Mouse (Mus musculus) myocyte (in vitro differentiated cells): ENCODE measurements around the gene Igf1r.

Experiments used
- CEBPB ChIP-seq: IDR thresholded peaks from 2 replicates; pipeline ENCODE4 v1.6.1; 2011; ENCODE audit warnings: mild to moderate bottlenecking, moderate library complexity; ENCODE audit not compliant: poor library complexity, insufficient read depth, severe bottlenecking
- MAX ChIP-seq: IDR thresholded peaks from one replicate; pipeline ENCODE4 v1.6.1; 2011; ENCODE audit warnings: low read depth, mild to moderate bottlenecking, control low read depth
- MYOD1 ChIP-seq, 3 experiments: IDR thresholded peaks; one replicate each; pipeline ENCODE4 v1.6.1; 2011; ENCODE audit warnings: control low read depth in 2 of 3, low read depth in 2 of 3, mild to moderate bottlenecking in 2 of 3, moderate library complexity in 1 of 3; ENCODE audit not compliant: insufficient read length in 2 of 3, control insufficient read depth in 1 of 3
- MYOG ChIP-seq, 3 experiments: IDR thresholded peaks; one replicate each; pipeline ENCODE4 v1.6.1; 2011; ENCODE audit warnings: control low read depth in 2 of 3, low read depth in 2 of 3, mild to moderate bottlenecking in 2 of 3; ENCODE audit not compliant: insufficient read length in 2 of 3, control insufficient read depth in 1 of 3, insufficient read depth in 1 of 3
- POLR2A ChIP-seq: IDR thresholded peaks from one replicate; pipeline ENCODE4 v1.6.1; 2011; ENCODE audit warnings: low read depth, mild to moderate bottlenecking, control low read depth, moderate library complexity; ENCODE audit not compliant: insufficient read length
- POLR2AphosphoS2 ChIP-seq: IDR thresholded peaks from one replicate; pipeline ENCODE4 v1.6.1; 2011; ENCODE audit warnings: low read depth, control low read depth; ENCODE audit not compliant: insufficient read length
- TCF12 ChIP-seq: IDR thresholded peaks from one replicate; pipeline ENCODE4 v1.6.1; 2011; ENCODE audit warnings: mild to moderate bottlenecking, control low read depth; ENCODE audit not compliant: poor library complexity, insufficient read depth, severe bottlenecking
- TCF3 ChIP-seq: IDR thresholded peaks from one replicate; pipeline ENCODE4 v1.6.1; 2011; ENCODE audit warnings: low read depth, control low read depth; ENCODE audit not compliant: insufficient read length
- USF1 ChIP-seq: IDR thresholded peaks from one replicate; pipeline ENCODE4 v1.6.1; 2011; ENCODE audit warnings: low read depth, mild to moderate bottlenecking, control low read depth, moderate library complexity

- TF ChIP-seq MYOD1 (IDR thresholded peaks at IDR 0.05; ENCODE audit: control insufficient read depth in 1 of 3, insufficient read length in 2 of 3, low read depth in 2 of 3) = no peak
- TF ChIP-seq POLR2AphosphoS2 = no peak
- TF ChIP-seq POLR2A = no peak
- no peak for TF ChIP-seq MYOG (IDR thresholded peaks at IDR 0.05; ENCODE audit: control insufficient read depth in 1 of 3, insufficient read depth in 1 of 3, insufficient read length in 2 of 3, low read depth in 2 of 3)
- TF ChIP-seq TCF12 = no peak
- TF ChIP-seq MAX = no peak
- TF ChIP-seq USF1 = no peak
- no peak for TF ChIP-seq TCF3
- TF ChIP-seq CEBPB = no peak
These were observed 328.7 kb downstream of the Igf1r start for GRCm38 (mm10) chr7:68281341-68281740.
